Mouse (Mus musculus) limb, embryonic 14.5 days (tissue): ENCODE data around the gene Snrnp35. TPM values are rescaled to one million over a fixed set of nuclear protein-coding genes. Genes with fewer than 3 reads are reported as not detected.
A peak's percentile ranks its signal among the peaks of the same experiment; 100 is the strongest.

Experiments
- ATAC-seq: fragments of 200-750 bp; cut with Nextera tagmentation; 2 replicates; pipeline ENCODE4 v1.8.0; 2017; ENCODE audit warnings: low read depth, moderate number of reproducible peaks, moderate TSS enrichment; ENCODE audit not compliant: low FRiP score
- DNase-seq: peaks from one replicate; pipeline ENCODE4 v3.0.0-alpha.2; 2015; ENCODE audit warnings: low spot score
- H3K27ac ChIP-seq: fragments of 300-500 bp; sonication (generic); replicated peaks from 2 replicates; pipeline ENCODE4 v1.5.1; 2014; ENCODE audit warnings: low read depth, mild to moderate bottlenecking, low read length, moderate library complexity, mixed read lengths
- H3K27me3 ChIP-seq: fragments of 300-500 bp; sonication (generic); 2 replicates; pipeline ENCODE4 v1.6.1; 2014; ENCODE audit warnings: low read length, mixed read lengths; ENCODE audit not compliant: control insufficient read depth, insufficient read depth
- H3K36me3 ChIP-seq: fragments of 300-500 bp; sonication (generic); 2 replicates; pipeline ENCODE4 v1.6.1; 2014; ENCODE audit warnings: mild to moderate bottlenecking, low read length, moderate library complexity, mixed read lengths; ENCODE audit not compliant: control insufficient read depth, insufficient read depth
- H3K4me1 ChIP-seq: fragments of 300-500 bp; sonication (generic); 2 replicates; pipeline ENCODE4 v1.6.1; 2014; ENCODE audit warnings: antibody characterized with exemption, low read length, mixed read lengths; ENCODE audit not compliant: control insufficient read depth, insufficient read depth
- H3K4me2 ChIP-seq: fragments of 300-500 bp; sonication (generic); replicated peaks from 2 replicates; pipeline ENCODE4 v1.6.1; 2014; ENCODE audit warnings: low read depth, mild to moderate bottlenecking, low read length, moderate library complexity; ENCODE audit not compliant: severe bottlenecking
- H3K4me3 ChIP-seq: fragments of 300-500 bp; sonication (generic); replicated peaks from 2 replicates; pipeline ENCODE4 v1.5.1; 2014; ENCODE audit warnings: low read length
- H3K9ac ChIP-seq: fragments of 300-500 bp; sonication (generic); 2 replicates; pipeline ENCODE4 v1.6.1; 2014; ENCODE audit warnings: mild to moderate bottlenecking, low read depth, low read length, moderate library complexity; ENCODE audit not compliant: severe bottlenecking
- H3K9me3 ChIP-seq: fragments of 300-500 bp; sonication (generic); 2 replicates; pipeline ENCODE4 v1.6.1; 2016; ENCODE audit warnings: low read length; ENCODE audit not compliant: control insufficient read depth
- POLR2A ChIP-seq: fragments of 200-500 bp; IDR thresholded peaks from 2 replicates; pipeline ENCODE4 v1.8.0; 2012; ENCODE audit warnings: inconsistent platforms, mild to moderate bottlenecking, moderate library complexity, borderline replicate concordance; ENCODE audit not compliant: insufficient read depth, insufficient read length; ENCODE audit errors: extremely low read depth
- WGBS: fragments of 180-500 bp; shearing (Covaris S2); extraction: QIAGEN DNeasy Blood & Tissue Kit; methylation state at CpG from one replicate; pipeline ENCODE4 v1.1.7; 2014; 5-methylcytosine and 5-hydroxymethylcytosine counted together
- polyA plus RNA-seq, 2 experiments: library from polyadenylated mRNA; depleted of rRNA in 1 of 2; stranded (reverse) in 1 of 2; unstranded in 1 of 2; fragments of >200 nt; fragmentation: Nextera tagmentation in 1 of 2; extraction: Ambion mirVana in 1 of 2; gene quantifications; 2 replicates each; pipeline versions ENCODE4 v1.2.1 to v1.2.3; 2012 to 2014

Snrnp35 gene
- polyA plus RNA-seq, 2 experiments: 10.7 to 17.1 TPM

DNA sequence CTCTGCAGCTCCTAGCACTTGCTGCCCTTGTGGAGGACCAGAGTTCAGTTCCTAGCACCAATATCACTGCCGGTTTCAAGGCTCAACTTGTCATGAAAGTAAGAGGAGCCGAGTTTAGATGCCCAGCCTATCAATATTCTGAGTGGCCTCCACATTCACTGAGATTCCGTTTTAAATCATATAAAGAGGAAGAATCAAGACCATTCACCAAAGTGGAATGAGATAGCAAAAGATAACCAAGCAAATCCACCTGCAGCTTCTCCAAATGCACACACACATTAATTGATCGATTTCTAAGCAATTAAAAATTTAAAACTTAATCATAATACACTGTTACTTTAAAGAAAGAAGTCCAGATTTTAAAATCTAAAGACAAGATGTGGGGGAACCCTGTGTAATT, 1.2 kb upstream of the Snrnp35 start:
- Histone ChIP-seq H3K36me3 (peaks cover 3% of the 10 kb centered on the region; the same call in 1 of the 2 replicates), H3K4me3 (no peak overlapping the region), H3K27ac (no peak overlapping the region), H3K9me3 (no peaks in the 10 kb centered on the region), H3K27me3 (no peaks in the 10 kb centered on the region), H3K9ac (no peak overlapping the region), H3K4me2 (no peak overlapping the region), H3K4me1 (peaks cover 9% of the 10 kb centered on the region)
- no peak for ATAC-seq
- TF ChIP-seq POLR2A: no peak
- DNase-seq: no peak
- WGBS: 86% methylated on average over 4 of the region's 4 CpGs

DNA sequence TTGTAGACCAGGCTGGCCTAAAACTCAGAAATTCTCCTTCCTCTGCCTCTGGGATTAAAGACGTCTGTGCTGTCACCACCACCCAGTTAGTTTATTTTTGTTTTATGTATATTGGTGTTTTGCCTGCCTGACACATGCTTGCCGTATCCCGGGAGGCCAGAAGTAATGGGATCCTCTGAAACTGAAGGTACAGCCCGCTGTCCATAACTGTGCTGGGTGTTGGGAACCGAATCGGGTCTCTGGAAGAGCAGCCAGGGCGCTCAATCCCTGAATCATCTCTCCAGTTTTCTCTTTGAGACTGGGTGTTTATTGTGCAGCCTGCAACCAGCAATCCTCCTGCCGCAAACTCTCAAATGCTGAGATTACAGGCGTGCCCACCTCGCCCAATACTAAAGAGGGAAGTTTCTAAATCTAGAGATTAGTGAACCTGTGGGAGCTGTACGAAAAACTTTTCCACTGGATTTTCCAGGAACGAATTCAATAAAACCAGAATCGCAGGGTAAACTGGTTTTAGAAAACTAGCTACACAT, 433 bp upstream of the Snrnp35 start:
- peak overlapping the region; percentile 88 for H3K9ac ChIP-seq
- peak overlapping the region; percentile 100 for H3K27ac ChIP-seq
- ATAC-seq (no peak), DNase-seq (peak; percentile 75)
- H3K9me3 ChIP-seq: no peaks in the 10 kb centered on the region
- peaks cover 3% of the 10 kb centered on the region; the same call in 1 of the 2 replicates for H3K36me3 ChIP-seq
- WGBS: 4% methylated on average over 13 of the region's 13 CpGs
- no peak for TF ChIP-seq POLR2A
- H3K27me3 ChIP-seq: no peaks in the 10 kb centered on the region
- H3K4me2 ChIP-seq: peak overlapping the region; percentile 52
- peaks cover 8% of the 10 kb centered on the region for H3K4me1 ChIP-seq
- peak overlapping the region; percentile 69 for H3K4me3 ChIP-seq

DNA sequence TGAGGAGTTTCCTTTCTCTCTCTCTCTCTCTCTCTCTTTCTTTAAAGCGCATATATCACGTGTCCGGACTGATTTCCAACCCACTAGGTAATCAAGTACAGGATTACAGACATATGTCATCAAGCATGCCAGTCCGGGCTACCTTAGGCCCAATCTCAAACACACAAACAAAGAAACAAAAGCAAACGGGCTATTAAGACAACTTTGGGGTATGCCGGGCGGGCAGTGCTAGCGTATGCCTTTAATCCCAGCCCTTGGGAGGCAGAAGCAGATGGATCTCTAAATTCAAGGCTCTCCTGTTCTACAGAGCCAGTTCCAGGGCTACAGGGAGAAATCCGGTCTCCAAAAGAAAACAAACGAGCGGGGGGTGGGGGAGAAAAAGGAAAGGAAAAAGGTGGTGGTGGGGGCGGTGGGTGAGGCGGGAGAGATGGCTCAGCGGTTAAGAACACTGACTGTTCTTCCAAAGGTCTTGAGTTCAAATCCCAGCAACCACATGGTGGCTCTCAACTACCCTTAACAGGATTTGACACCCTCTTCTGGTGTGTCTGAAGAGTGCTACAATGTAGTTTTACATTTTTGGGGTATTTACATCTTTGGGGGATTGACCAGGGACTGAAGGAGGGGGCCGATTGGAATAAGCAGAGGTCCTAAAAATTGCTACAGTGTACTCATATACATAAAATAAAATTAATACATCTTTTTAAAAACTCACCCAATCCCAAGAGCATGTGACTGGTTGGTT, 892 bp downstream of the Snrnp35 start:
- Histone ChIP-seq H3K4me1 (peaks cover 8% of the 10 kb centered on the region), H3K9ac (peak overlapping the region; percentile 88), H3K4me3 (peak overlapping the region; percentile 69), H3K9me3 (no peaks in the 10 kb centered on the region), H3K27me3 (no peaks in the 10 kb centered on the region), H3K36me3 (peaks cover 3% of the 10 kb centered on the region; the same call in 1 of the 2 replicates), H3K4me2 (peak overlapping the region; percentile 52), H3K27ac (peak overlapping the region; percentile 100)
- no peak for TF ChIP-seq POLR2A
- WGBS: 9% methylated on average over 15 of the region's 15 CpGs
- ATAC-seq (peak; percentile 51), DNase-seq (no peak)

DNA sequence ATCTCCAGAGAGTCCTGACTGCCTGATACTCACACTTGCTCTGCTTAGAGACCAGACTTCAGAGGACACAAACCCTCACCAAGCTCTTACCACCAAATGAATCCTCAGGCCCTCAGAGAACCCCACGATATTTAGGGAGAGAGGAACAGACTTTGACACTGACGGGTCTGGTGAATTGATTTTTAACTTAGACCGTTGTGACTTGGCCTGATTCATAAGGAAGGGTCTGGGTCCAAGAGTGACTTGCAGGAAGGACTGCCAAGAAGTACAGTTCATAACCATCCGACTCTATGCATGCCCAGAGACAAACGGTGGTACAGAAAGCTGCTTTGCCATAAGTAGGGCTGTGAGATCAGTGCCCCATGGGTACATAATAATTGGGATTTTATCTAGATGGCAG, 2.7 kb downstream of the Snrnp35 start:
- Histone ChIP-seq H3K36me3 (peaks cover 11% of the 10 kb centered on the region), H3K27me3 (no peaks in the 10 kb centered on the region), H3K27ac (no peak overlapping the region), H3K9me3 (no peaks in the 10 kb centered on the region), H3K4me1 (peaks cover 8% of the 10 kb centered on the region), H3K9ac (no peak overlapping the region), H3K4me3 (no peak overlapping the region), H3K4me2 (no peak overlapping the region)
- ATAC-seq (no peak), DNase-seq (no peak)
- no peak for TF ChIP-seq POLR2A
- WGBS: 90% methylated on average over 5 of the region's 5 CpGs

DNA sequence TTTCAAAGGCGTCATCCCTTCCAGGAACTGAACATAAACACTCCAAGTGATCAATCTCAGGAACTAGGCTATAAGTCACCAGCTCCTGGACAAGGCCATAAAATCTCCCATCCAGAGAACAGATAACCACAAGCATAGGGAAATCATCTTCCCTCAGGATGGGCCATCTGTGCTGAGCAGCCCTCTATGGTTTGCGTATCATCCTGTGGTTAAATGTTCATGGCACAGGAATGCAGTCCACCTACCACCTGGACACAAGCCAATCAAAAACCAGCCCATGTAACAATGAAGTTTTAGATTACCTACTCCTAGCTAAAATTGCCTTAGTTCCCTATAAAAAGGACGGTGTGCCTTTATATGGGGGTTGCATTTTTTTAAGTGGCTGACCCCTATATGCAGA, 6.0 kb downstream of the Snrnp35 start:
- DNase-seq: no peak
- no peak overlapping the region for H3K9ac ChIP-seq
- no peak overlapping the region for H3K4me3 ChIP-seq
- ATAC-seq: no peak
- peaks cover 8% of the 10 kb centered on the region for H3K4me1 ChIP-seq
- H3K9me3 ChIP-seq: no peaks in the 10 kb centered on the region
- H3K36me3 ChIP-seq: peaks cover 43% of the 10 kb centered on the region
- no peak overlapping the region for H3K4me2 ChIP-seq
- TF ChIP-seq POLR2A: no peak
- 67% methylated on average over 3 of the region's 3 CpGs for WGBS
- no peaks in the 10 kb centered on the region for H3K27me3 ChIP-seq
- no peak overlapping the region for H3K27ac ChIP-seq
